Mouse (Mus musculus): ENCODE data around the gene Lrrc25.

Lrrc25 gene

DNA sequence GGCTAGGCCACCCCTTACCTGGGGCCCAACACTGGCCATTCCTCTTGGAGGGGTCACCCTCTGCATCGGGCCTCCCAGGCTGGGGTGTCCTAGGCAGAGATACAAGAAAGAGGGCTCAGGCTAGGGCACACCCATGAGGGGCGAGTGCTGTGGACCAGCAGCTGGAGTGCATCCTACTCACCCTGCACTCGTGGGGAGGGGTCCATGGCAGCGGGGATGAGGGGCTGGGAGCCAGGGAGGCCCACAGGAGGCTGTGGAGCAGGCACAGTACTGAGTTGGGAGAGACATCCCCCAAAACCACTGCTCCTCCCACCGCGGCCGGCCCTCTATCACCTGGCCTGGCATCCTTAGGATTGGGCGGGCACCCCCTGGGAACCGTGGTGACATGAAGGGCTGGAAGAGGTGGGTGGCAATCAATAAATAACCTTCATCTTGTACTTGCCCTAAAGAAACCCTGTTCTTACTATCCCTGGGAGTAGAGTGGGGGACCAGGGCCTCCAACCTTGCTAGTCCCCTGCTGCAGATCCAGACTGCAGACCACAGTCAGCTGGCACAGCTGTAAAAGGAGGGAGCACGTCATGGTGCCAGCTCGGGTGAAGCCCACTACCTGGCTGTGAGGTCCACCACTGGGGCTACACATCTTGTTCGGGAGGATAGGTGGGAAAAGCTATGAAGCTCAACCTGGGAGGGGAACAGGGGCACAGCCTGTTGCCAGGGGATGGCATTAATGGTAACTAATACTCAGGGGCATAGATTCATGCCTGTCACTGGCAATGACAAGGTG is 16.3 kb upstream of the Lrrc25 start:
- no peak for DNase-seq (ENCODE audit: low read depth, low spot score)

DNA sequence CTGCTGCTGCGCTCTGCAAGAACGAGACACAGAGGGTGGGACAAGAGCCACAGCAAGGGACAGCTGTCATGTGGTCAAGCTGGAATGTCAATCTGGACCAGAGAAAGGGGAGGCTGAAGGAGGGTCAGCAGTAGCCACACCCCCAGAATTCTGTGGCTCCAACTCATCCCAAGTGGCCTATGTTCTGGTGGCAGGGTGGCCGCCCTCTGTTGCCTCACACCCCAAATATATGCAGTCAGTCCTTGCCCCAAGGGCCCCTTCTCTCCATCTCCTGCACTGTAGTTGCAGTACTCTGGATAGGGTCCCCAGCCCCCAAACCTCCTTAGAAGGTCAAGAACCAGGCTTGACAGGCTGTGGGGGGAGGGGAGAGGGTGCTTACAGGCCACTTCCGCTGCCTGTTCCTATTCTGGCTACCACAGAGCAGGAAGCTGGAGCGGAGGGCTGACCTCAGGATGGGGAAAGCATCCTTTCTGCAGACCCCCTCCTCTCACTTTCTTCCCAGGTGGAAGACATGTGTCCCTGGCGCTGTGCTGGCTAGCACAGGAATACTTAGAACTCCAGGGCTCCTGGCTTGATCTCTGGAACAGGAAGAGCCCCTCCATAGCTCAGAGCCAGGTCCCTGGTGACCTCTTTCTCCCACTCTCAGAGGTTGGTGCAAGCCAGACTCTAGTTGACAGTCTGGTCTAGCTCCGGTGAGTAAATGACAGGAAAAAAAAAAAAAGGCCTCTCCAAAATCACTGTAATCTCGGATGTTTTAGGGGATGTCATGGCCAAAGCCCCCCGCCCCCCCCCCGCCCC is 15.3 kb upstream of the Lrrc25 start:
- no peak for DNase-seq (ENCODE audit: low read depth, low spot score)

DNA sequence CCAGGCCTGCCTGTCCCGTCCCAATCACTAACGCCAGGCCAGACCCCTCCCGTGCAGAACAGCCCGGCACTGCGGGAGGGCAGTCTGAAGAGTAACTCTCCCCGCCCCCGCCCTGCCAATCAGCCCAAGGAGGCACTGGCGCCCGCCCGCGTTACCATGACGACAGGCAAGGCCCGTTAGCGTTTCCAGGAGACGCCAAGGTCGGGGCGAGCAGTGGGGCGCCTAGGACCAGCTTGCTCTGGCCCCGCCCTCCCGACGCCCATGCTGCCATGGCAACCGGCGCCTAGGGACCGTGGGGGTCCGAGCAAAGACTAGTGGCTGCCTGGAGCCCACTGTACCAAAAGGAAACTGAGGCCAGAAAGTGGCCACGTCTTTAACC is 14.7 kb upstream of the Lrrc25 start:
- peak; percentile 90 for DNase-seq (ENCODE audit: low read depth, low spot score)

DNA sequence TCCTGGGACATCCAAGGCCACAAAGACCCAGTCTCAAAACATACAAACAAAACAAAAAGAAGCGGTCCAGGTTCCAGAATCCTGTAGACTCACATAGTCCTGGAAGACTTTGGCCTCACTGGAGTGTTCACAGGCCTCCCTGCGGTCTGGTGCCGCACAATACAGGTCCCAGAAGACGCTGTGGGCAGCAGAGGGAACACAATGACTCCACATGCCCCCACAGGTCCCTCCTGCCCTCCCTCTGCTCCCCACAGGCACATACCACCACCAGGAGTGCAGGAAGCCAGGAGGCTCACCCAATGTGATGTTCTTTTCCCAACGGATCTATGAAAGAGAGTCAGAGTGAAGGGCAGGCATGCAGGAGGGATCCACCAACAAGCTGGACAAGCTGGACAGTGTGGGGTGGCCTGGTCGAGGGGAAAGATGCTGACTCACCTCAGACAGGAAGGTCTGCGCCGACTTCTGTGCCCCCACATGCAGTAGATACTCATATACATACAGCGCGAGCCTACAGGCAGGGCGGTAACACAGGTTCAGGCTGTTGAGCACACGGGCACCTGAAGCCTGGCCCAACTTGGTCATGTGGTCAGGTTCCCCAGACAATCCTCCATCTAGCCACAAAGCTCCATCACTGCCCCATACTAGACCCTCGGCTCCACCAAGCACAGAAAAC is 13.7 kb upstream of the Lrrc25 start:
- DNase-seq (ENCODE audit: low read depth, low spot score): no peak

DNA sequence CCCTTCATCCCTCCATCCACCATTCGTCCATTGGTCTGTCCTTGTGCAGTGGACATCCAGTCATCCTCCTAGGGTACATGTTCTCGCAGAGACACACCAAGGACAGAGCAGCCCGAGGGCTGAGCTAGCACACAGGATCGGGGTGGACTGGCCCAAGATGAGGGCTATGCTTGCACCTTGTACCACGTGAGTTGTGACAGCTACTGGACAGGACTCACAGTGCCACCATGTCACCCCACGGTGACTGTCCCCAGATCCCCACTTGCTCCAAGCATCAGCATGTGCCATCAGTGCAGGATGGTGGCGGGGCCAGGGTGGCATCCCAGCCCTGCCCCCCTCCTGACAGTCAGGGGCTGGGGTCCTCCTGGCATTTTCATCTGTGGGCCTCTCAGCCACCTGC is 11.4 kb upstream of the Lrrc25 start:
- no peak for DNase-seq (ENCODE audit: low read depth, low spot score)

DNA sequence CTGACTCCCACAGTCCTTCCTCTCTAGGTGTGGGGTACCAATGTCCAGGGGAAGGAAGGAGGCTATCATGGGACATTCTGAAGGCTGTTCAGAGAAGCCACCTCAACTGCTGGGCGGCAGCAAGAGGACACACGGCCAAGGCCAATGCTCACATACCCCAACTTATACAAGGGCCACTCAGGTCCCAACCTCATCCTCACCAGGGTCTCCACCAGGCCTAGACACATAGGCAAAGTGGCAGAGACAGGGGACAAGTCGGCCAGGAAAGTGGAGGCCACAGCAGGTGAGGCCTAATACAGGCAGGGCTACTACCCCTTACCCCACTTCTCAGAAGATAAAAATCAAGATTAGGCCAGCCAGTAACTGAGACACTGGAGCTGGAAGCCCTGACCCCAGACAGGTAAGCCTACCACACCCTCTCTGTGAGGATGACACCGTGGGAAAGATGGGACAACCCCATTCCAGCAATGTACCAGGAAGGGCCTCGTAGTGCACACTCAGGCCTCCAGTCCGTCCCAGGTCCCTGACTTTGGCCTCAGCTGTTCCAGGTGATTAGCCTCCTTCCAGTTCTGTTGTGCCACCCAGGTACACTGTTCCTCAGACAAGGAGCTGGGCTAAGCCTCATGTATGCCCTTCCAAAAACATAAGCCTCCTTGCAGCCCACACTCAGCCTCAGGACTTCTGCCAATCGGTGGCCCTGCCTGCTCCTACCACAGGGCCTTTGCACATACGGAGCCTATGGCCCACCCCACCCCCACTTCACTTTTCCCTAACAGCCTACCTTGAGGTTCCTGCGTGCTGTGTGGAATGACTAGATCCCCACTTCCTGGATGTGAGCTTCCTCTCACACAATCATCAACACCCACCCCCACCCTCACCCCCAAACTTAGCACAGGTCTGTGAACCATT is 9.8 kb upstream of the Lrrc25 start:
- no peak for DNase-seq (ENCODE audit: low read depth, low spot score)

DNA sequence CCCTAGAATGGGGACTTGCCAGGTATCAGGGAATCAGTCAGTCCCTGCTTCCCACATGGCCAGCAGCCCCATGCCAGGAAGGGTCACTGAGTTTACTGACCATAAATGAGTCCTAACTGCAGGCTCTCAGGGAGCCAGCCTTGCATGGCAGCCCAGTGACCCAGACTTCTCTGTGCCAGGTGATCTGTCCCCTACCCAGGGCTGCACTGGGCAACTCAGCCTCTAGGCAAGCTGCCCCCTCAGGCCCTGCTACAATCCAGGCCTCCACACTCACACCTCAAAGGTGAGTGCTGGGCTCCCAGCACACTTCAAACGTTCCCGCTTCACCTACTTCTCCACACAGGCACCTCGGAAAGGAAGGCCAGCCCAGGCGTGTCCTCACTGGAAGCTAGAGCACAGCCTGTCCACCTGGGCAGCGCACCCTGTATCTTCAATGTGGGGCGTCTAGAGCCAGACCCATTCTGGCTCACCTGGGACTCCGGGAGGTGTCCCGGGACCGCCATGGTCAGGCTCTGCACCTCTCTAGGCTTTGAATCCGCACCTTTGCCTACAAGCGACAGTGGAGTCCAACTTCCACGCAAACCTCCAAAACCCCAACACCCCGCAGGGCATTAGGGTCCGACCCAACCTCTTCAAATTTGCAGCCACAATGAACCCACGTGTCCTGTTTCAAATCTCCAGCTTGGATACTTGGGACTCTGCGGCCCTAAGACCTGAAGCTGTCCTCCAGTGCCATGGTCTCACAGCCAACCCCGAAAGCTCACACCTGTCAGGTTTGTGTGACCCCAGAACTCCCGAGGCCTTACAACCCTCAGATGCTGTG is 9.0 kb upstream of the Lrrc25 start:
- DNase-seq (ENCODE audit: low read depth, low spot score): no peak

DNA sequence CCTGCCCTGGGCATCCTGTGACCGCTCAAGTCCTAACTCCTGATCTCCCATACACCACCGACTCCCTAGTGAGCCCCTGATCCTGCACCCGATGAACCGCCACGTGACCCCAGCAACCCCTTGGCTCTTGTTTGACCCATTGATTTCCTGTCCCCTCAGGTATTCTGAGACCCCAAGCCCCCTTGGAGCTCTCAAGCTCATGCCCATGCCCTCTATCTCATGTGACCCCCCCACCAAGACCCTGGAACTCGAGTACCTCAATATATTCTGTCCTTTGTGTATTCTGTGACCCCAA is 8.4 kb upstream of the Lrrc25 start:
- no peak for DNase-seq (ENCODE audit: low read depth, low spot score)

DNA sequence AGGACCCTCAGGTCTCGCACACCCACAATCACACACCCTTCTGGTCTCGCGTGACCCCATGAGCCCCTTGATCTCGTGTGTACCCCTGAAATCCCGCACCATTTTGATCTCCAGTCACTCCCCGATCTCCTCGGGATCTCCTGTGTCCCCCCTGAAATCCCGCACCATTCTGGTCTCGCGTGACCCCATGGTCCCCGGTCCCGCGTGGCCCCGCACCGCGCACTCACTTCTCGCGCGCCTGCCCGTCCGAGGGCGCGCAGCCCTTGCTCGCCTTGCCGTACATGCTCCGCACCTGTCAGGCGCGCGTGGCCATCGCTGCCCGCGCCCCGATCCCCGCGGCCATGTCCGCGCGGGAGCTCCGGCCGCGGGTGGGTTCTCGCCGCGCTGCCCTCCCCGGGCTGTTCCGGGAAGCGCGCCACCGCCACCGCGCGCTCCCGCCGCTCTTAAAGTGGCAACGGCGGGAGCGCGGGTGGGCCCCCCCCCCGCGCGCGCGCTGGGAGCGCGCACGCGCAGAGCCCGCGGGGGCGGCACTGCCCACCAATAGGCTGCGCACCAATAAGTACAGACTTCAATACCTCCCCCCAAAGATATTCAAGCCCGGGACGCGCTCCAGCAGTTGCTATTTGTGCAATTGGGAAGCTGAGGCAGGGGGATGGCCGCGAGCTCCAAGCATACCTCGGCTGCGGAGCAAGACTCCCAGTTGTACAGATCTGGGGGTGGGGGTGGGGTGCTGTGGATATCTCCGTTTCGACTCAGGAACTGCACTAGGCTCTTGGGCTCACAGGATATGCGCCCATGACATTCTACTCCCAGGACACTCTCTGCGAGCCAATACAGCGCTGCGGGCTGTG is 7.8 kb upstream of the Lrrc25 start:
- DNase-seq (ENCODE audit: low read depth, low spot score): peak; percentile 68

DNA sequence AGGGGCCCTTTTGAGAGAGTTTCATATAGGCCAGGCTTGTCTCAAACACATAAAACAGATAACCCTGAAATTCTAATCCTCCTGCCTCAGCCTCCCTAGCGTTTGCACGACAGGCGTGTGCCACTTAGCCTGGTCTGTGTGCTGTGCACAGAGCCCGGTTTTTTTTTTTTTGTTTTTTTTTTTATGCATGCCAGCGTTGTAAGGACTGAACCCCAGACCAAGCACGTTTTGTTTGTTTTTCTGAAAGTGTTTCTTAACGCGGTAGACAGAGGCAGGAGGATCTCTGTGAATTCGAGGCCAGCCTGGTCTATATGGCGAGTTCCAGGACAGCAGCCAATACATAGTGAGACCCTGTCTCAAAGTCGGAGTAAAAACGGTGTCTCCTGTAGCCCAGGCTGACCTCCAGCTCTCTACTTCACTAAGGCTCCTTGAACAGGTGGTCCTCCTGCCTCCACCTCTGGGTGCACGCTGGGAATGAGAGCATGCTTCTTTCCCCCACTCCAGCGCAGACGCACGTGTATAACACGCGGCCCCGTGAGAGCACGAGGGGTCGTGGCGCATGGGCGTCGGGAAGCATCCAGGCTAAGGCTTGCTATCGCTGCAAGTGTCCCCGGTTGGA is 7.1 kb upstream of the Lrrc25 start, which contains the start of gene Ssbp4:
Gene Ssbp4, minus strand, starts transcription at position 124 of the 619 bp plus-strand sequence.
- DNase-seq (ENCODE audit: low read depth, low spot score): no peak

DNA sequence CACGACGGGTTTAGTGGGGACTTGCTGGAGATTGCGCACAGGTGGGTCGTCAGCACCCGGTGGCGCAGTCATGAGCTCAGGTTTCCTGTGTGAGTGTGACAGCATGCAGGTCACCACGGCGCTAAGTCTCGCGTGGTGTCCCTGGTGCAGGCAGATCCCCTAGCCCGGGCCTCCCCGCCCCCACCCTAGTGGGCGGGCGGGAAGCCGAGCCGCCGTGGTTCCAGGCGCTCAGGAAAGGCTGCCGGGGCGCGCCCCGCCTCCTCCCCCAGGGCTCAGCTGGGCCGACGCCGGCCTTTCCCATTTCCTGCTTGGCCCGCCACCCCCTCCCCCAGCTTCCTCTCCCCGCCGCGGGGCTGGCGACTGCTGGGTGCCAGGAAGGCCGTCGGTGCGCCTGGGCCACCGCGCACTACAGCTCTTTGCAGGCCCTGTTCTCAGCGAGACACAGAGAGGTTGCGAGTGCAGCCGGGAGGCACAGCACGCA is 6.5 kb upstream of the Lrrc25 start:
- peak; percentile 92 for DNase-seq (ENCODE audit: low read depth, low spot score)

DNA sequence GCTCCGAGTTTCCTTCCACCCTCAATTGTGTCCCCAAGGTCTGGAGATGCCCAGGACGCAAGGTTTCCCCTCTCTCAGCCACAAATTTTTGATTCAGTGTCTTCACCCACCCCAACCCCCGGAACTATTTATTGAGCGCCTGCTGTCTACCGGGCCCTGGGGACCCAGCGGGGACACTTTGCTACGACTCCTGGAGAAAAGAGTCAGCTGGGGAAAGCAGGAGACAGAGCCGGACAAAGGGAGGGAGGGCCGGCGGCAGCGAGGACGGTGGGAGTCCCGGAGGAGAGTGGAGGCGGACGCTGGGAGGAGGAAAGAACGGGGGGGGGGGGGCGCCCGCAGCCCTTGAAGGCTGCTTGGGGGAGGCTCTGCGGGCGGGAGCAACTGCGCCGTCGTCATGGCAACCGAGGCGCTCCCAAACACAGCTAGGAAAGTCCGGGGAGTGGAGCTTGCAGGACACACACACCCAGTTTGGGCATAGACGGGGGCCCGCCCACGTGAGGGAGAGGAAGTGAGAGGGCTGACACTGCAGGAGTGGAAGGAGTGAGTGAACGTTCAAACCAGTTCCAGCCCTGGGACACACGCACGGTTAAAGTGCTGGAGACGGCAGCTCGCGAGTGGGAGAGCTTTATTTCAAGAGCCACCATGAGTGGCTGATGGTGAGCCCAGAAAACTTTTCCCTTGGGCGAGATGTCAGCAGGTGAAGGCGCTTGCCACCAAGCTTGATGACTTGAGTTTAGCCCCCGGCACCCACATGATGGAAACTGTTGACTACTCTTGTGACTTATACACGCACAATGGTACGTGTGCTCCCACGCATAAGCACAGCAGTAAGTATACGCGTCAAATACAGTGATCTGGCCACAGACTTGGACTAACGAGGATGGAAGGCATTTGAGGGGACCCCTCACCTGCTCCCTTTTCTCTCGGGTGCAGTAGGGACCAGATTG is 5.8 kb upstream of the Lrrc25 start:
- peak; percentile 95 for DNase-seq (ENCODE audit: low read depth, low spot score)

DNA sequence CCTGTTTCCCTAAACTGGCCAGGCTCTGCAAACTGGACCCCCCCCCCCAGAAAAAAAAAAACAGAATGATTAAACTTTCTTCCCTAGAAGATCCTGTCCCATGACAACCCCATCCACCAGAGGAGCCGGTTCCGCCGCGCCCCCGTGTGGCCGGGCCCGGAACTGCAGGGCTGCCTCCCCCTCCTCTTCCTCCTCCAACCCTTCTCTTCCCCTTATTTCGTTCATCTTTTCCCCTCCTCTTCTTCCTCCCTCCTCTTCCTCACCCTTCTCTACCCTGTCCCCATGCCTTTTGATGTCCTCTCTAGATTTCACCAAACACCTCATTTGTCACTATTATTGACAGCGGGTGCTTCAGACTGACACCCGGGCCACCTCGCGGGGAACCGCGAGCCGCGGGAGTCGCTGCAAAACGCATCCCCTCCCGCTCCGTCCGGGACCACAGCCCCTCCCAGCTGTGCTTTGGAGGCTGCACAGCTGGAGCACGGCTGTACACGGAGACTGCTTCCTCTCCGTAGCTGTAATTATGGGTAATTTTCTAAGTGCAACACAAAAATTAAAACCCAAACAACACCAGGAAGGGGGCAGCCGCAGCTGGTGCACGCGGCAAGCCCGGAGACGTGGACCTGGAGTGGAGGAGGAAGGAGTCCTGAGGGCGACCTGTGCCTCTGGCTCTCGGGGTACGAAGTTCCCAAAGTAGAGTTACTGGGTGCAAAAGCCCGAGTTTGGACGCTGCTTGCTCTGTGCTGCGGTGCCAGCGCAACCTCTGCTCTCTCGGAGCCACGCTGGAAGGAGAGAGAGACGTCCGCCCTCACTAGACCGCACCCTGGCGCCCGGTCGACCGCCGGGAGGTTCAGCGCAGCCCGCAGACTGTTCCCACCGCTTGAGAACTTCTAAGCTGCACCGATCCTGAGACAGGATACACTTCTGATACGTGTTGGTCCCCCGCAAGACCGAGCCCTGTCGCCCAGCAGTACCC is 4.9 kb upstream of the Lrrc25 start:
- DNase-seq (ENCODE audit: low read depth, low spot score): no peak

DNA sequence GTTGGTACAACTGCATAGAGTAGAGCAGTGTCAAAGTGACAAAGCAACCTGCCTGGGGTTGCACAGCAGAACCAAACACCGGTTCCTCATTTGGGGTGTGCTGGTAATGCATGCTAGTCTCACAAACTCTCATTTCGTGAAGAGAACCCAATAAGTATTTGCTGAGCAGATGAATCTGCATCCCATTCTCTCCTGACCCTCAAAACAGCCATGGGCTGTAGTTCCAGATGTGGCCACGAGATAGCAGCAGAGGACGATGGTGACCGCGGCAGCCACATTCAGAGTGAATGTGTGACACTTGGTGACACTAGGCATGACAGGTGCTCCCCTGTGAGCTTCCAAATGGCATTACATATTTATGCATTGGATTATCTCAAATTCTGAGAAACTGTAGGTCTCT is 4.1 kb upstream of the Lrrc25 start:
- peak; percentile 85 for DNase-seq (ENCODE audit: low read depth, low spot score)

DNA sequence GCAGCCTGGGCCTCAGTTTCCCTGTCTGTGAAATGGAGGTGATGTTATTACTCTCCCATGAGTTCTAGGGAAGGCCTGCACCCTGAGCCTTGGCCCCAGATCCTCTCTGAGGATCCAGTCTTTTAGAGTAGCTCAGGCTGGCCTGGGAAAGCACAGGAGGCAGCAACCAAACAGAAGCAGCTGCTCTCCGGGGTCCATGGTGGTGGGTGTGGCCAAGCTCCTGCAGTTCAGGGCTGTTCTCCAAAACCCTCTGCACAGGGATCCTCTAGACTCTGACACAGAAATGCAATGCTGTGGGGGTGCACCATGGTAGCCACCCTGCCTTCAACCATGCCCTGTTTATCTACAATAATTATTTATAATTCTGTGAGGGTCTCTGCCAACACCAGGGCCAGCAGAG is 2.2 kb upstream of the Lrrc25 start:
- no peak for DNase-seq (ENCODE audit: low read depth, low spot score)

DNA sequence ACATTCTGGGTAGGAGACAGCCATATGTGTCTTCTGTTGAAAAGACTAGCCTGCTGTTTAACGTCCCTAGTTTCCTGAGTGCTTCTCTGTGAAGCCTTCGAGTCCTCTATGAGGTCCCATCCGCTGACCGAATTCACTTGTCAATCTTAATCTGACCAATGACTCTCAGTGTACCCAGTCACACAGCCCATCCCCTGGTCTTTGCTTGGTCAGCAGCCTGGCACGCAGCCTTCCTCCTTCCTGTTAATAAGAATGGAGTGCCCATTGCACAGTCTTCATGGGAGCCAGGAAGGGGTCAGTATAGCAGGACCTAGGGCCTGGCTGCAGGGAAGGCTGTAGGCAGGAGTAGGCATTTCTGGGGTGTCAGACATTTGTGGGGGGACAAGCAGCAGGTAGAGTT is 1.5 kb upstream of the Lrrc25 start:
- DNase-seq (ENCODE audit: low read depth, low spot score): no peak

DNA sequence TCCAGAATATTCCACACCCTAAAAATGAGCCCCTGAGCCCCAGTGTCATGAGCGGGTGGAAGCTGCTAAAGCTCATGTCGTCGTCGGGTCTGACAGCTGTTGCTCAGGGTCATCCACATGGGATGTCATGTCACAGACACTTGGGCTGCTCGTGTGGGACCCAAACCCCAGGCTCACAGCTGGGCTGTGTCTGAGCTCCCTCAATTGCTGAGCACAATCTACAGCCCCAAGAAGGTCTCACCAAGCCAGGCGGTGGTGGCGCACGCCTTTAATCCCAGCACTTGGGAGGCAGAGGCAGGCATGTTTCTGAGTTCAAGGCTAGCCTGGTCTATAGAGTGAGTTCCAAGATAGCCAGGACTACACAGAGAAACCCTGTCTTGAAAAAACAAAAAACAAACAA is 674 bp upstream of the Lrrc25 start:
- no peak for DNase-seq (ENCODE audit: low read depth, low spot score)

All from forelimb bud, embryonic 11.5 days (tissue).